Mouse (Mus musculus): Measurements from ENCODE around the gene Map3k3. TPM values are rescaled to one million over a fixed set of nuclear protein-coding genes. Genes with fewer than 3 reads are reported as not detected.
"Not testable (repeated sequence)": the region's sequence is repeated elsewhere in the genome, so short reads cannot be mapped to it uniquely, and the experiment has no call there.

Map3k3 gene
- polyA plus RNA-seq, 1 experiment from 2014 or later = 15.2 TPM

DNA sequence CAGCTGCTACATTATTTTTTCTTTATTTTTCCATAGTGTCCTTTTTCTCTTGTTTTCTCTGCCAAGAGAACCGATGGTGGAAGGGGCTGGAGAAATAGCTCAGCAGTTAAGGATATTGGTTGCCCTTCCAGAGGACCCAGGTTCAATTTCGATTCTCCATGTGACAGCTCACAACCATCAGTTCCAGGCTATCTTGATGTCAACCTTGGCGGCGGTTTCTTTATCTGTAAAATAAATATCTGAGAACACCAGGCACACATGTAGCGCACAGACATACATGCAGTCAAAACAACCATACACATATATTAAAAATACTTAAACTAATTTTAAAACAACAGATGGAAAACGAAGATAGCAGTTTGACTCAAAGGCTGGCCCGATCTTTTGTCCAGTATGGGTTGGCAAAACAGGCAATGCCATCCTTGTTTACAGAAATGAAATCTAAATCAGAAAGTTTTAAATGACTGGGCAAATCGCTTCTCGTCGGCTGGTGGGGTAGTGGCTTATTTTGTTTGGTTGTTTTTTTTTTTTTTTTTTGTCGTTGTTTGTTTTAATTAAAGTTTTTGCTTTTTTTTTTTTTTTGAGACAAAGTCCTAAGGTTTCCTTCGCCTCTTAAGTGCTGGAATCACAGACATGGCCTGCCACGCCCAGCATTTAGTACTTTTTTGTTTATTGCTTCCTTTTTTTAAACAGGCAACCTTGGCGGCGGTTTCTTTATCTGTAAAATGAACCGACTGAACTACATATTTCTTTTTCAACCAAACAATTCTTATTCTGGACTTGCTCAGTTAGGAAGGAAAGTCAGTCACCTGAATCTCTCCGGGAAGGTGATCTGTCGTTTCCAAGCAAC is 19.1 kb upstream of the Map3k3 start:
- peak overlapping the region; percentile 32; the same call in 1 of the 2 replicates for H3K9ac ChIP-seq (replicated peaks; ENCODE audit: low read length)
- no peaks in the 10 kb centered on the region for H3K36me3 ChIP-seq (ENCODE audit: control insufficient read depth, insufficient read depth, low read length)

DNA sequence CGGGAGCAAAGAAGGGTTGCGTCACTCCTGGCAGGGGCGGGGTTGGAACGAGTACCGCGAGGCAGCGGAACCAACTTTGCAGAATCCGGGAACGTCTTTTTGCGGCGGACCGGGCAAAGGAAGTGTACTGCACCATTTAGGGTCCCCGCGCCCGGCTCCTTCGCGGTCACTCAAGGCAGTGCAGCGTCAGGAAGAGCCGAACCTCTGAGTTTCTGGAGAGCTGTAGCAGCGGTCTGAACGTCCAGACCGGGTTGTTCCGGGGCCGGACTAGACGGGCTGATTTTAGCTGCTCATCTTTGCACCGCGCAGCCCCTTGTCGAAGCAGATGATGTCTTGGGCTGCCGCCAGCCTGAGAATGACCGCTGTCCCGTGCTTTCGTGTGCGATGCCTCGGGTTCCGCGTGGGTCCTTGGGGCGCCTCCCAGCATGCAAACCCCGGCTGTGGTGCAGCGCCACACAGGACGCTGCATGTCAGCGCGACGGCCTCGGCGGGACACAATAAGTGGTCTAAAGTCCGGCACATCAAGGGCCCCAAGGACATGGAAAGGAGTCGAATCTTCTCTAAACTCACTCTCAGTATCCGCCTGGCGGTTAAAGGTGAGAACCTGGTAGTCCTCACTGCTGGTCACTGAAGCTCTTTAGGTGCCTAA is 18.4 kb upstream of the Map3k3 start, which contains the start of gene Taco1:
Gene Taco1 (plus strand): TSS at position 139 of the 649 bp plus-strand sequence.
- ATAC-seq (ENCODE audit: low FRiP score, low TSS enrichment) = peak; percentile 93
- Histone ChIP-seq H3K27me3 (ENCODE audit: control insufficient read depth, insufficient read depth, low read length) (no peaks in the 10 kb centered on the region), H3K27ac (replicated peaks; ENCODE audit: low read depth, low read length) (peak within 1 kb of the TSS; percentile 85), H3K36me3 (ENCODE audit: control insufficient read depth, insufficient read depth, low read length) (no peaks in the 10 kb centered on the region), H3K4me1 (ENCODE audit: control insufficient read depth, insufficient read depth, low read length) (0 out of 2 replicates have a peak, but pooled peaks cover 3% of the 10 kb centered on the region), H3K4me3 (replicated peaks; ENCODE audit: low read depth, low read length) (peak within 1 kb of the TSS; percentile 81), H3K9me3 (ENCODE audit: control insufficient read depth, low read length) (no peaks in the 10 kb centered on the region), H3K9ac (replicated peaks; ENCODE audit: low read length) (peak within 1 kb of the TSS; percentile 83), H3K4me2 (ENCODE audit: low read length) (peak within 1 kb of the TSS; percentile 70)
- DNase-seq = peak; percentile 97
- 0% methylated on average over 49 of the region's 49 CpGs for WGBS

More for the DNA sequence above, 19.1 kb upstream of the Map3k3 start:
- Histone ChIP-seq H3K4me3 (replicated peaks; ENCODE audit: low read depth, low read length) (peak overlapping the region; percentile 81), H3K4me1 (ENCODE audit: control insufficient read depth, insufficient read depth, low read length) (0 out of 2 replicates have a peak, but pooled peaks cover 3% of the 10 kb centered on the region), H3K4me2 (ENCODE audit: low read length) (peak overlapping the region; percentile 70), H3K27ac (replicated peaks; ENCODE audit: low read depth, low read length) (peak overlapping the region; percentile 21; the same call in 1 of the 2 replicates), H3K27me3 (ENCODE audit: control insufficient read depth, insufficient read depth, low read length) (no peaks in the 10 kb centered on the region), H3K9me3 (ENCODE audit: control insufficient read depth, low read length) (no peaks in the 10 kb centered on the region)
- WGBS = 43% methylated on average over 18 of the region's 18 CpGs
- DNase-seq = no peak
- ATAC-seq (ENCODE audit: low FRiP score, low TSS enrichment) = no peak

DNA sequence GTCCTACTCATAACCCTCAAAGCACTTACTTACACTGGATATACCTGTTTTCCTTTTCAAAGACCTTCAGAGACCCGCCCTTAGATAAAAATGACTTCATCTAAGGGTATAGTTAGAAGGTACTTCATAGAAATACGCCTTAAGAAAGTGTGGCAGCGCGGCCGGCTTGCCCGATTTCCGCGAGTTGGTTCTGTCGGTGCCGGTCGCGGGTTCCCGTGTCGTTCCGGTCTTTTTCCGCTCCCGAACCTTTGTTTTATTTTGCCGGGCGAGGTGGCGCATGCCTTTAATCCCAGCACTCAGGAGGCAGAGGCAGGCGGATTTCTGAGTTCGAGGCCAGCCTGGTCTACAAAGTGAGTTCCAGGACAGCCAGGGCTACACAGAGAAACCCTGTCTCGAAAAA is 17.8 kb upstream of the Map3k3 start:
- Histone ChIP-seq H3K4me2 (ENCODE audit: low read length) (peak overlapping the region; percentile 70), H3K9ac (replicated peaks; ENCODE audit: low read length) (peak overlapping the region; percentile 83), H3K4me3 (replicated peaks; ENCODE audit: low read depth, low read length) (peak overlapping the region; percentile 81)
- not testable (repeated sequence) for H3K27me3 ChIP-seq (ENCODE audit: control insufficient read depth, insufficient read depth, low read length); H3K36me3 ChIP-seq (ENCODE audit: control insufficient read depth, insufficient read depth, low read length); H3K4me1 ChIP-seq (ENCODE audit: control insufficient read depth, insufficient read depth, low read length); H3K27ac ChIP-seq (replicated peaks; ENCODE audit: low read depth, low read length); H3K9me3 ChIP-seq (ENCODE audit: control insufficient read depth, low read length); ATAC-seq (ENCODE audit: low FRiP score, low TSS enrichment)
- WGBS = 24% methylated on average over 23 of the region's 23 CpGs
- peak; percentile 87 for DNase-seq

DNA sequence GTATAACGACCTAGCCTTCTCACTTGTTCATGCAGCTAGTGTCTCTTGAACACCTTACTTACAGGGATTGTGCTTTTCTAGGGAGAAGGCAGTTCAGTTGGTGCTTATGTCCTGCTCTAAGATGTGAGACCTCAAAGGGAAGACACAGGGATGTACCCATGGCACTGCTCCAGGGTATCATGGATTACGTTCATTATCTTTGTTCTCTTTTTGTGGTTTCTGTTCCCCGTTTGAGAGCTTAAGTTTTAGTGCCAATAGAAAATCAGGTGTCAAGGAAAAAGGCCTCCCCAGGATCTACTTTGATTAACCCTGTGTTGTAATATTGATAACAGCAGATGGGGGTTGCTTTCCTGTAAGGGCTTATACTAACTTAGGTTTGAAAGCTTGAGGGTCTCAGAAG is 10.6 kb upstream of the Map3k3 start:
- ATAC-seq (ENCODE audit: low FRiP score, low TSS enrichment) = no peak
- H3K36me3 ChIP-seq (ENCODE audit: control insufficient read depth, insufficient read depth, low read length) = peaks cover 26% of the 10 kb centered on the region
- no peak for DNase-seq
- no peak overlapping the region for H3K9ac ChIP-seq (replicated peaks; ENCODE audit: low read length)
- H3K9me3 ChIP-seq (ENCODE audit: control insufficient read depth, low read length) = no peaks in the 10 kb centered on the region
- no peak overlapping the region for H3K4me2 ChIP-seq (ENCODE audit: low read length)
- H3K27ac ChIP-seq (replicated peaks; ENCODE audit: low read depth, low read length) = no peak overlapping the region
- no peak overlapping the region for H3K4me3 ChIP-seq (replicated peaks; ENCODE audit: low read depth, low read length)
- H3K4me1 ChIP-seq (ENCODE audit: control insufficient read depth, insufficient read depth, low read length) = no peaks in the 10 kb centered on the region
- whole genome bisulfite sequencing = 90% methylated on average over 3 of the region's 3 CpGs
- no peaks in the 10 kb centered on the region for H3K27me3 ChIP-seq (ENCODE audit: control insufficient read depth, insufficient read depth, low read length)

DNA sequence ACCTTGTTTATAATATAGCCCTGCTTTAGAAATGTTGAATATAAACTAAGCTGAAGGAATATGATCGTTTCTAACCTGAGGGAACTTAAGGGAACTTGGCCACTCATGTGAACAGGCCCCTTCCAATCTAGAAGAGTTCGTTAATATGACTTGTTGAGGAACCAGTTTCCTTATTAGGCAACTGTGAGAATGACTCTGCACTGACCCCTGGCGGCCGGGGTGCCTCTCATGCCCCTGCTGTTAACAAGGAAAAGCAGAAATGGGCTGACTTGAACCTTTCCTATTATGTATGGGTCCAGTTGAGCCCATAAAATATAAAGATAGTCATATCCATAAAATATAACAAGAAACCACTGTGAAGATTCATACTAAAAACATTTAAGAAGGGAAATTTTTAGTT is 8.1 kb upstream of the Map3k3 start:
- WGBS = 9% methylated on average over 4 of the region's 4 CpGs
- no peak for ATAC-seq (ENCODE audit: low FRiP score, low TSS enrichment)
- Histone ChIP-seq H3K4me1 (ENCODE audit: control insufficient read depth, insufficient read depth, low read length) (no peaks in the 10 kb centered on the region), H3K36me3 (ENCODE audit: control insufficient read depth, insufficient read depth, low read length) (peaks cover 25% of the 10 kb centered on the region), H3K4me2 (ENCODE audit: low read length) (no peak overlapping the region), H3K9ac (replicated peaks; ENCODE audit: low read length) (no peak overlapping the region), H3K9me3 (ENCODE audit: control insufficient read depth, low read length) (no peaks in the 10 kb centered on the region), H3K4me3 (replicated peaks; ENCODE audit: low read depth, low read length) (no peak overlapping the region), H3K27ac (replicated peaks; ENCODE audit: low read depth, low read length) (no peak overlapping the region), H3K27me3 (ENCODE audit: control insufficient read depth, insufficient read depth, low read length) (no peaks in the 10 kb centered on the region)
- peak; percentile 82 for DNase-seq

DNA sequence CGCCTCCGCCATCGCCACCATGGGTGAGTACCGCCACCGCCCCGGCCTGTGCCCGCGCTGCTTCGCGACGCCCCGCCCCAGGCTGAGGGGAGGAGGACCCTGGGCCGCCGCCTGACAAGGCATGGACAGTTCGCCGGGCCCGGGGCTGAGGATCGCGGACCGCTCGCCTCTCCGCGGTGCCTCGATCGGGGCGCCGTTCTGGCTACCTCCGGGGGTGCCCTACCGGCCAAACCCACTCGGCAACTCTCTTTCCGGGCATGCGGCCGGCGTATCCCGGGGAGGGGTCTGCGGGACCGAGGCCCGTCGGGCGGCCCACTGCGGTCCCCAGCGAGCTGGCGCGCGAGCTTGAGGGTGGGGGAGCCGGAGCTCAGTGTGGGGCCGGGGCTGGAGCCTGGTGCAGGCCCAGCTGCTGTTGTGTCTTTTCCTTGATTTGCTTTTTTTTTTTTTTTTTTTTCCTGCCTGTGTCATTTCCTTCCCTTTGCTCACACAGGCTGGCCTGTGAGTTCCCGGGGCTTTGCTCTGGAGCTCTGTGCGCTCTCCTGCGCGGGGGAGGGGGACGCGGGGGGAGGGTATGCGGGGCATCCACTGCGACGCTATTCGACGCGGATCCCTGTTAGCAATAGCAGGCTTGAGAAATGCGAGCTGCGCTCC is 623 bp downstream of the Map3k3 start:
- Histone ChIP-seq H3K27ac (replicated peaks; ENCODE audit: low read depth, low read length) (peak overlapping the region; percentile 96), H3K9ac (replicated peaks; ENCODE audit: low read length) (peak overlapping the region; percentile 80), H3K9me3 (ENCODE audit: control insufficient read depth, low read length) (no peaks in the 10 kb centered on the region), H3K4me2 (ENCODE audit: low read length) (peak overlapping the region; percentile 64), H3K4me3 (replicated peaks; ENCODE audit: low read depth, low read length) (peak overlapping the region; percentile 96), H3K4me1 (ENCODE audit: control insufficient read depth, insufficient read depth, low read length) (peaks cover 13% of the 10 kb centered on the region), H3K36me3 (ENCODE audit: control insufficient read depth, insufficient read depth, low read length) (no peaks in the 10 kb centered on the region), H3K27me3 (ENCODE audit: control insufficient read depth, insufficient read depth, low read length) (no peaks in the 10 kb centered on the region)
- DNase-seq (peak; percentile 83), ATAC-seq (ENCODE audit: low FRiP score, low TSS enrichment) (peak; percentile 59)
- WGBS = under 1% methylated on average over 61 of the region's 61 CpGs

DNA sequence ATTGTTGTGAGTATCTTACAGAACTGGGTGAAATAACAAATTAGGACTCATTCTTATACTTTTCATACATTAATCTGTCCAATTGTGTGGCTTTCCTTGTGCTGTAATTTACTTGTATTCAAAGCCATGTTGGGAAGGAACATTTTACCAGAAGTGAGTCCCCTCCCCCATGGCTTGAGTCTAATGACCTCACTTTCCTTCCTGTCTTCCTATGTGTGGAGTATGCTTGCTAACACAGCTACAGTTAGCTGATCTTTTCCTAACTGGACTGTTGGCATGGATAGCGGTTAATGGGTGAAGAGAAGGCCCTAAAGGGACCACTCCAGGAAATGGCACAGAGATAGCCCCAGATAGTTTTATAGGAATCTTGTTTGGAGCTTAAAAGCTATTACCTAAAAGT is 13.8 kb downstream of the Map3k3 start:
- H3K9ac ChIP-seq (replicated peaks; ENCODE audit: low read length) = no peak overlapping the region
- H3K4me2 ChIP-seq (ENCODE audit: low read length) = no peak overlapping the region
- H3K36me3 ChIP-seq (ENCODE audit: control insufficient read depth, insufficient read depth, low read length) = peaks cover 8% of the 10 kb centered on the region; the same call in 1 of the 2 replicates
- WGBS = 94% methylated on average over 1 of the region's 1 CpGs
- H3K4me1 ChIP-seq (ENCODE audit: control insufficient read depth, insufficient read depth, low read length) = no peaks in the 10 kb centered on the region
- ATAC-seq (ENCODE audit: low FRiP score, low TSS enrichment) (no peak), DNase-seq (no peak)
- H3K4me3 ChIP-seq (replicated peaks; ENCODE audit: low read depth, low read length) = no peak overlapping the region
- H3K9me3 ChIP-seq (ENCODE audit: control insufficient read depth, low read length) = no peaks in the 10 kb centered on the region
- no peak overlapping the region for H3K27ac ChIP-seq (replicated peaks; ENCODE audit: low read depth, low read length)
- no peaks in the 10 kb centered on the region for H3K27me3 ChIP-seq (ENCODE audit: control insufficient read depth, insufficient read depth, low read length)

DNA sequence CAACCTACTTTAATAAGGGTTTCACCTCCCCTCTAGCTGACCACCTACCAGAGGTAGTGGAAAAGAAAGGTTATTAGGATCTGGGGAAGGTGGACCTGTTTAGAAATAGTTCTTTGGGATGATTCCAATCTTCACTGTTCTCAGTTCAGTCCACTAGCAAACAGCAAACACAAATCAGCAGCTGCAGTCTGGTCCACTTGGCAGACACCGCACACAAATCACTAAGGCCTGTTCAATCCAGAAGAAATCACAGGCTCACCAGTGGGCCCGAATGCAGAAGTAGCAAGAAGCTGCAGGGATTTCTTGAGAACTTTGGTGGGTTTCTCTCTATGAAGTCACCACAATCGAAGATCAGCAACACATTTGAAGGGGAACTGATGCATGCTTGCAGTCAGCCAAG is 18.5 kb downstream of the Map3k3 start:
- no peak overlapping the region for H3K4me2 ChIP-seq (ENCODE audit: low read length)
- WGBS = 98% methylated on average over 3 of the region's 3 CpGs
- H3K4me3 ChIP-seq (replicated peaks; ENCODE audit: low read depth, low read length) = no peak overlapping the region
- no peaks in the 10 kb centered on the region for H3K4me1 ChIP-seq (ENCODE audit: control insufficient read depth, insufficient read depth, low read length)
- no peaks in the 10 kb centered on the region for H3K27me3 ChIP-seq (ENCODE audit: control insufficient read depth, insufficient read depth, low read length)
- H3K9me3 ChIP-seq (ENCODE audit: control insufficient read depth, low read length) = no peaks in the 10 kb centered on the region
- ATAC-seq (ENCODE audit: low FRiP score, low TSS enrichment) (no peak), DNase-seq (no peak)
- H3K36me3 ChIP-seq (ENCODE audit: control insufficient read depth, insufficient read depth, low read length) = peaks cover 11% of the 10 kb centered on the region; the same call in 1 of the 2 replicates
- no peak overlapping the region for H3K27ac ChIP-seq (replicated peaks; ENCODE audit: low read depth, low read length)
- H3K9ac ChIP-seq (replicated peaks; ENCODE audit: low read length) = no peak overlapping the region

Data from midbrain, embryonic 14.5 days (tissue).